Mouse (Mus musculus): Measurements from ENCODE around the gene Fkbpl. TPM values are rescaled to one million over a fixed set of nuclear protein-coding genes. Genes with fewer than 3 reads are reported as not detected.

Fkbpl gene
- polyA plus RNA-seq, 1 experiment from 2014 or later = 15.3 TPM

- Histone ChIP-seq H3K4me2 (replicated peaks) (no peak overlapping the region; the same call in 1 of the 2 replicates), H3K4me1 (peaks cover 28% of the 10 kb centered on the region), H3K36me3 (no peaks in the 10 kb centered on the region), H3K27ac (replicated peaks) (peak overlapping the region; percentile 88), H3K4me3 (no peak overlapping the region), H3K9ac (replicated peaks) (peak overlapping the region; percentile 21; the same call in 1 of the 2 replicates), H3K9me3 (no peaks in the 10 kb centered on the region), H3K27me3 (no peaks in the 10 kb centered on the region)
- WGBS = 8% methylated on average over 11 of the region's 11 CpGs
- peak; percentile 27; the same call in 1 of the 2 replicates for ATAC-seq (replicated peaks)
Observed at GRCm38 (mm10) chr17:34640778-34641601, 3.6 kb upstream of the Fkbpl start.

- Histone ChIP-seq H3K36me3 (no peaks in the 10 kb centered on the region), H3K4me2 (replicated peaks) (no peak overlapping the region), H3K9me3 (no peaks in the 10 kb centered on the region), H3K4me1 (peaks cover 36% of the 10 kb centered on the region), H3K9ac (replicated peaks) (no peak overlapping the region), H3K27ac (replicated peaks) (peak overlapping the region; percentile 88; the same call in 1 of the 2 replicates), H3K27me3 (no peaks in the 10 kb centered on the region), H3K4me3 (no peak overlapping the region)
- 93% methylated on average over 3 of the region's 3 CpGs for WGBS
- ATAC-seq (replicated peaks) = no peak
Observed at GRCm38 (mm10) chr17:34641945-34642344, 2.6 kb upstream of the Fkbpl start.

GRCm38 (mm10) chr17:34643379-34643778, 1.2 kb upstream of the Fkbpl start:
- ATAC-seq (replicated peaks) = no peak
- Histone ChIP-seq H3K9me3 (no peaks in the 10 kb centered on the region), H3K4me3 (no peak overlapping the region), H3K9ac (replicated peaks) (no peak overlapping the region), H3K27me3 (no peaks in the 10 kb centered on the region), H3K36me3 (no peaks in the 10 kb centered on the region), H3K4me1 (peaks cover 46% of the 10 kb centered on the region), H3K4me2 (replicated peaks) (no peak overlapping the region), H3K27ac (replicated peaks) (no peak overlapping the region)
- 88% methylated on average over 4 of the region's 4 CpGs for WGBS

GRCm38 (mm10) chr17:34643944-34644343, 620 bp upstream of the Fkbpl start:
- Histone ChIP-seq H3K4me3 (no peak overlapping the region), H3K9me3 (no peaks in the 10 kb centered on the region), H3K4me2 (replicated peaks) (no peak overlapping the region), H3K27me3 (no peaks in the 10 kb centered on the region), H3K9ac (replicated peaks) (no peak overlapping the region), H3K4me1 (peaks cover 49% of the 10 kb centered on the region), H3K36me3 (peaks cover 2% of the 10 kb centered on the region; the same call in 1 of the 2 replicates), H3K27ac (replicated peaks) (peak overlapping the region; percentile 62)
- WGBS = 86% methylated on average over 10 of the region's 10 CpGs
- no peak for ATAC-seq (replicated peaks)

- Histone ChIP-seq H3K27ac (replicated peaks) (peak overlapping the region; percentile 73; the same call in 1 of the 2 replicates), H3K4me2 (replicated peaks) (peak overlapping the region; percentile 67), H3K4me1 (peaks cover 49% of the 10 kb centered on the region), H3K36me3 (peaks cover 16% of the 10 kb centered on the region), H3K4me3 (peak overlapping the region; percentile 97), H3K9ac (replicated peaks) (peak overlapping the region; percentile 61), H3K9me3 (no peaks in the 10 kb centered on the region), H3K27me3 (no peaks in the 10 kb centered on the region)
- WGBS = 45% methylated on average over 10 of the region's 10 CpGs
- no peak for ATAC-seq (replicated peaks)
Observed at GRCm38 (mm10) chr17:34645256-34645829, 779 bp downstream of the Fkbpl start.

- Histone ChIP-seq H3K9ac (replicated peaks) (no peak overlapping the region), H3K27ac (replicated peaks) (no peak overlapping the region), H3K36me3 (peaks cover 22% of the 10 kb centered on the region), H3K27me3 (no peaks in the 10 kb centered on the region), H3K4me3 (peak overlapping the region; percentile 97), H3K4me2 (replicated peaks) (peak overlapping the region; percentile 67), H3K4me1 (peaks cover 43% of the 10 kb centered on the region), H3K9me3 (no peaks in the 10 kb centered on the region)
- no peak for ATAC-seq (replicated peaks)
- 88% methylated on average over 30 of the region's 30 CpGs for WGBS
Observed at GRCm38 (mm10) chr17:34645831-34646511, 1.4 kb downstream of the Fkbpl start.

GRCm38 (mm10) chr17:34646906-34647787, 2.6 kb downstream of the Fkbpl start, which contains the start of gene Atf6b:
Gene Atf6b, plus strand, starts transcription at chr17:34647146.
- Histone ChIP-seq H3K4me2 (replicated peaks) (peak within 1 kb of the TSS; percentile 92), H3K27me3 (no peaks in the 10 kb centered on the region), H3K9me3 (no peaks in the 10 kb centered on the region), H3K4me1 (peaks cover 37% of the 10 kb centered on the region), H3K4me3 (peak within 1 kb of the TSS; percentile 97), H3K27ac (replicated peaks) (peak within 1 kb of the TSS; percentile 76), H3K9ac (replicated peaks) (peak within 1 kb of the TSS; percentile 97), H3K36me3 (peaks cover 34% of the 10 kb centered on the region)
- ATAC-seq (replicated peaks) = peak; percentile 97
- under 1% methylated on average over 66 of the region's 66 CpGs for WGBS

GRCm38 (mm10) chr17:34648141-34648890, 3.8 kb downstream of the Fkbpl start:
- H3K4me2 ChIP-seq (replicated peaks) = peak overlapping the region; percentile 92
- no peak for ATAC-seq (replicated peaks)
- peaks cover 45% of the 10 kb centered on the region for H3K36me3 ChIP-seq
- peaks cover 37% of the 10 kb centered on the region for H3K4me1 ChIP-seq
- H3K27me3 ChIP-seq = no peaks in the 10 kb centered on the region
- no peak overlapping the region; the same call in 1 of the 2 replicates for H3K9ac ChIP-seq (replicated peaks)
- no peaks in the 10 kb centered on the region for H3K9me3 ChIP-seq
- H3K4me3 ChIP-seq = peak overlapping the region; percentile 97
- WGBS = 85% methylated on average over 16 of the region's 16 CpGs
- H3K27ac ChIP-seq (replicated peaks) = no peak overlapping the region

- Histone ChIP-seq H3K27ac (replicated peaks) (no peak overlapping the region), H3K27me3 (no peaks in the 10 kb centered on the region), H3K36me3 (peaks cover 54% of the 10 kb centered on the region), H3K4me1 (peaks cover 33% of the 10 kb centered on the region), H3K4me2 (replicated peaks) (no peak overlapping the region), H3K4me3 (no peak overlapping the region), H3K9ac (replicated peaks) (no peak overlapping the region), H3K9me3 (no peaks in the 10 kb centered on the region)
- WGBS = 91% methylated on average over 18 of the region's 18 CpGs
- ATAC-seq (replicated peaks) = no peak
Observed at GRCm38 (mm10) chr17:34649106-34649864, 4.7 kb downstream of the Fkbpl start.

GRCm38 (mm10) chr17:34650781-34651180, 6.2 kb downstream of the Fkbpl start:
- peaks cover 57% of the 10 kb centered on the region for H3K36me3 ChIP-seq
- WGBS = 88% methylated on average over 14 of the region's 14 CpGs

More at GRCm38 (mm10) chr17:34650781-34651180, 6.2 kb downstream of the Fkbpl start:
- Histone ChIP-seq H3K27me3 (no peaks in the 10 kb centered on the region), H3K4me2 (replicated peaks) (no peak overlapping the region), H3K4me3 (no peak overlapping the region), H3K4me1 (peaks cover 23% of the 10 kb centered on the region), H3K9me3 (no peaks in the 10 kb centered on the region), H3K27ac (replicated peaks) (no peak overlapping the region), H3K9ac (replicated peaks) (no peak overlapping the region)
- ATAC-seq (replicated peaks) = no peak

Measured in forebrain, embryonic 15.5 days (tissue).